Mouse (Mus musculus) forebrain, embryonic 14.5 days (tissue): Measurements from ENCODE around the gene Cacna1s. TPM values are rescaled to one million over a fixed set of nuclear protein-coding genes. Genes with fewer than 3 reads are reported as not detected.

ENCODE experiments used
- ATAC-seq: fragments of 200-750 bp; cut with Nextera tagmentation; 2 replicates; pipeline ENCODE4 v1.8.0; 2017; ENCODE audit warnings: mild to moderate bottlenecking, moderate library complexity
- DNase-seq: peaks from one replicate; pipeline ENCODE4 v3.0.0-alpha.2; 2015; ENCODE audit warnings: low spot score
- H3K27ac ChIP-seq: fragments of 300-500 bp; sonication (generic); 2 replicates; pipeline ENCODE4 v1.5.1; 2014; ENCODE audit warnings: low read depth, mild to moderate bottlenecking, control low read depth, low read length, moderate library complexity
- H3K27me3 ChIP-seq: fragments of 300-500 bp; sonication (generic); replicated peaks from 2 replicates; pipeline ENCODE4 v1.6.1; 2014; ENCODE audit warnings: low read length, control low read depth, mixed read lengths; ENCODE audit not compliant: control insufficient read depth, insufficient read depth
- H3K36me3 ChIP-seq: fragments of 300-500 bp; sonication (generic); 2 replicates; pipeline ENCODE4 v1.6.1; 2014; ENCODE audit warnings: low read length, control low read depth; ENCODE audit not compliant: control insufficient read depth, insufficient read depth
- H3K4me1 ChIP-seq: fragments of 300-500 bp; sonication (generic); 2 replicates; pipeline ENCODE4 v1.6.1; 2014; ENCODE audit warnings: antibody characterized with exemption, low read length, control low read depth; ENCODE audit not compliant: control insufficient read depth, insufficient read depth
- H3K4me2 ChIP-seq: fragments of 300-500 bp; sonication (generic); 2 replicates; pipeline ENCODE4 v1.6.1; 2014; ENCODE audit warnings: mild to moderate bottlenecking, control low read depth, low read length
- H3K4me3 ChIP-seq: fragments of 300-500 bp; sonication (generic); 2 replicates; pipeline ENCODE4 v1.5.1; 2014; ENCODE audit warnings: low read depth, low read length, control low read depth
- H3K9ac ChIP-seq: fragments of 300-500 bp; sonication (generic); 2 replicates; pipeline ENCODE4 v1.6.1; 2014; ENCODE audit warnings: mild to moderate bottlenecking, low read length, control low read depth, moderate library complexity
- H3K9me3 ChIP-seq: fragments of 300-500 bp; sonication (generic); replicated peaks from 2 replicates; pipeline ENCODE4 v1.6.1; 2016; ENCODE audit warnings: low read length, control low read depth, mixed read lengths; ENCODE audit not compliant: control insufficient read depth
- whole genome bisulfite sequencing: fragments of 180-500 bp; shearing (Covaris S2); extraction: QIAGEN DNeasy Blood & Tissue Kit; methylation state at CpG from one replicate; pipeline ENCODE4 v1.1.7; 2014; 5-methylcytosine and 5-hydroxymethylcytosine counted together
- polyA plus RNA-seq: library from polyadenylated mRNA; unstranded; fragments of >200 nt; fragmentation: Nextera tagmentation; extraction: Ambion mirVana; gene quantifications from 2 replicates; pipeline ENCODE4 v1.2.1, GENCODE M21; 2014

The Cacna1s gene
- polyA plus RNA-seq, 1 experiment from 2014 or later: 0.08 TPM

DNA sequence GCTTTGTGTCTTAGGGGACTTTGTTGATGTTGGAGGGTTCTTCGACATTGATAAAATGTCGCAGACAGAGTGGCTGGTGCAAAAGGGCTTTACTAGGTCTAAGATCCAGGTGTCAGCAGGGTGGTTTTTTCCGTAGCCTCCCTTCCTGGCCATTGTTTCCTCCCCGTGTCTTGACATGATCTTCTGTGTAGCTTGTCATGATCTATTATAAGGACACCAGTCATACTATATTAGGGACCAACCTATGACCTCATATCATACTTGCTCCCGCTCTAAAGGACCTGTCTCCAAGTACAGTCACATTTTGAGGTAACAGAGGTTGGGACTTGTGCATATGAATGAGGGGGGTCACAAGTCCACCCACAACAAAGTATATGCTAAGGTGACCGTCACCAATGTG lies 108.4 kb downstream of the Cacna1s start:
- H3K9ac ChIP-seq: no peak overlapping the region
- H3K4me1 ChIP-seq: no peaks in the 10 kb centered on the region
- DNase-seq: no peak
- ATAC-seq: no peak
- no peak overlapping the region for H3K27ac ChIP-seq
- peaks cover 98% of the 10 kb centered on the region for H3K36me3 ChIP-seq
- no peaks in the 10 kb centered on the region for H3K27me3 ChIP-seq
- H3K4me3 ChIP-seq: no peak overlapping the region
- H3K9me3 ChIP-seq: no peaks in the 10 kb centered on the region
- H3K4me2 ChIP-seq: no peak overlapping the region
- WGBS: 90% methylated on average over 6 of the region's 6 CpGs

DNA sequence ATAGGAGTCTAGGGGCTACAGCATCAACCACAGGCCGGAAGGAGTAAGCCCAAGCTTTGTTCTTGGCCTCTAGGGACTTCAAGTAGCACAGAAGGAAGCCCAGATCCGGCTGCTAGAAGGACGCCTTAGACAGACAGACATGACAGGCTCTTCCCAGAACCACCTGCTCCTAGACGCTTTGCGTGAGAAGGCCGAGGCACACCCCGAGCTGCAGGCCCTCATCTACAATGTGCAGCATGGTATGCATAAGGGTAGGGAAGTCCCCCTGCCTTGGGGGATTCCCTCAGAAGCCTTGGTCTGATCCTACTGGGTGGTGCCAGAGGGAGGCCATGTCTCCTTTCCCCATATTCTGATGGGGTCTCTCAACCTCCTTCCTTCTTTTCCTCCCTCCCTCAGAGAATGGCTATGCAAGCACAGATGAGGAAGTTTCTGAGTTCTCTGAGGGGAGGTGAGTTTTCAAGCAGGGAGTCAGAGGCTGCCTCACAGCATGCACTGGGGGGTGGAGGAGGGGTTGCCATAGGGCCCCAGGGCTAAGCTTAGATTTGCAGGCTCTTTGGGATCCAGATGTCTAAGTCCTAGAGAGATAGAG lies 108.9 kb downstream of the Cacna1s start:
- DNase-seq (no peak), ATAC-seq (no peak)
- H3K9ac ChIP-seq: no peak overlapping the region
- WGBS: 91% methylated on average over 7 of the region's 7 CpGs
- no peak overlapping the region for H3K4me3 ChIP-seq
- H3K27me3 ChIP-seq: no peaks in the 10 kb centered on the region
- no peak overlapping the region for H3K4me2 ChIP-seq
- no peak overlapping the region for H3K27ac ChIP-seq
- no peaks in the 10 kb centered on the region for H3K9me3 ChIP-seq
- peaks cover 95% of the 10 kb centered on the region for H3K36me3 ChIP-seq
- H3K4me1 ChIP-seq: no peaks in the 10 kb centered on the region

DNA sequence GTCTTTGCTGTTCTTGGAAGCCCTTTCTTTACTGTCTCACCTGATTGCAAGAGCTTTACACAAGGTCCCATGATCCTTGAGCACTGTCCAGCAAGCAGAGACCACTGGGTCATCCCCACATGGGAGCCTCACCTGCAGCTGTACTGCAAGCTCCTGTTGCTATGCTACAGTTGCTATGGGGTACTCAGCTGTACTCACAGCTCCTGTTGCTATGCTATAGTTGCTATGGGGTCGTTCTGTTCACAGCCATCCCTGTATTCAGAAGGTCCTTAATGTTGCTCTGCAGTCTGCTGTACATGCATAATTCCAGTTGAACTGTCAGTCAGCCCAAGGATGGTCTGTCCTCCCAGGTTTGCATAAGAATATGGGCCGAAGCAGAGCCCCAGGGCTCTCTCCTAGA lies 112.9 kb downstream of the Cacna1s start:
- ATAC-seq (peak; percentile 9; the same call in 1 of the 2 replicates), DNase-seq (no peak)
- H3K36me3 ChIP-seq: peaks cover 91% of the 10 kb centered on the region
- H3K4me3 ChIP-seq: no peak overlapping the region
- H3K9ac ChIP-seq: no peak overlapping the region
- no peak overlapping the region for H3K4me2 ChIP-seq
- no peaks in the 10 kb centered on the region for H3K9me3 ChIP-seq
- no peak overlapping the region for H3K27ac ChIP-seq
- WGBS: 54% methylated on average over 2 of the region's 2 CpGs
- no peaks in the 10 kb centered on the region for H3K4me1 ChIP-seq
- no peaks in the 10 kb centered on the region for H3K27me3 ChIP-seq

DNA sequence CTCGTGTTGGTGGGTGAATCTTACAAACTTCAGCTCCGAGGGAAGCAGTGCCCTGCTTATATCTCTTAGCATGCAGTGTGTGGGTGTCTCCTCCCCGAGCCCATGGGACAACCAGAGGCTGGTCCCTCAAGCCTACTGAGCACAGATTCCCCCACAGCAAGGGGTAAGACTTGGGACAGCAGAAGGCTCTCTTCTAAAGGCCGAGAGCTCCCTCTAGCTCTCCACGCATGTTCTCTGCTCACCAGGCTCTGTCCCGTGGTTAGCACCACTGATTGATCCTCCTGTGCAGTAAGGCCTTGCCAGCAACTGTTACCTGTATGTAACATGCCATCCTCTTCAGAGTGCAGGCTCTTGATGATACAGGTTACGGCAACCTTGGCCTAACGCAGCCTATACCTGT lies 115.1 kb downstream of the Cacna1s start:
- H3K4me1 ChIP-seq: no peaks in the 10 kb centered on the region
- H3K27me3 ChIP-seq: no peaks in the 10 kb centered on the region
- H3K4me3 ChIP-seq: no peak overlapping the region
- H3K4me2 ChIP-seq: no peak overlapping the region
- H3K9ac ChIP-seq: no peak overlapping the region
- no peaks in the 10 kb centered on the region for H3K9me3 ChIP-seq
- H3K36me3 ChIP-seq: peaks cover 91% of the 10 kb centered on the region
- no peak overlapping the region for H3K27ac ChIP-seq
- 77% methylated on average over 8 of the region's 8 CpGs for WGBS
- DNase-seq (no peak), ATAC-seq (no peak)

Other genes starting within 250 kb of the Cacna1s start
- gene Lad1, start 234.2 kb upstream of the Cacna1s start, polyA plus RNA-seq: 0.19 and 0.24 TPM in 2 replicates
- 0.37 and 0.62 TPM in 2 replicates for gene Tnnt2, start 216.4 kb upstream of the Cacna1s start, polyA plus RNA-seq
- gene Pkp1, start 133.5 kb upstream of the Cacna1s start, polyA plus RNA-seq: not detected in 2 replicates
- gene Igfn1, start 46.4 kb upstream of the Cacna1s start, polyA plus RNA-seq: not detected in 2 replicates
- gene Tmem9, start 44.6 kb upstream of the Cacna1s start, polyA plus RNA-seq: 129 and 143 TPM in 2 replicates
- not detected in 2 replicates for gene Ascl5, start 1.9 kb upstream of the Cacna1s start, polyA plus RNA-seq
- 52.4 and 61.5 TPM in 2 replicates for gene Kif21b, start 78.6 kb downstream of the Cacna1s start, polyA plus RNA-seq
- gene Mroh3, start 160.1 kb downstream of the Cacna1s start, polyA plus RNA-seq: not detected in 2 replicates
- 5.2 and 5.9 TPM in 2 replicates for gene Inava, start 181.5 kb downstream of the Cacna1s start, polyA plus RNA-seq
- 0.24 TPM in 1 of 2 replicates, not detected in the other for gene Gpr25, start 208.1 kb downstream of the Cacna1s start, polyA plus RNA-seq